Mouse (Mus musculus): ENCODE results near the gene 4931422A03Rik. TPM values are rescaled to one million over a fixed set of nuclear protein-coding genes. Genes with fewer than 3 reads are reported as not detected.

4931422A03Rik gene
- polyA plus RNA-seq, 1 experiment = not detected

DNA sequence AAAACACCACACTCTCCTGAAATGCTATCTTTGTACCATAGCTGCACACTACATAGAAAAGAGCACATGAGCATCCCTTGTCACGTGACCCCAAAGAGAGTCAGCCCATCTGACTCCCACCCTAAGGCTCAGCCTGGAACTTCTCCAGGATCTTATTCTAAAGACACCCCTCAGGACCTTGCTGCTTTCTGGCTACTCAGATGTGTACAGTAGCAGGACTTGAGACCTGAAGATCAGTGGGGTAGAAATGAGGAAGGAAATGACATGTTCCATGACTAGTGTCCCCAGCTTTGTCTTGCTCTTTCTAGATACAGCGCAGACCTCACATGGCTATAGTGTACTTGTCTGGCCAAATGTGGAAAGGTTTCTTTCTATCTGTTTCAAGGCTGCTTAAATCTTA, 83.3 kb downstream of the 4931422A03Rik start:
- H3K4me3 ChIP-seq (ENCODE audit: control insufficient read depth, insufficient read depth, low read length) = no peak overlapping the region
- WGBS = 10% methylated on average over 2 of the region's 2 CpGs
- no peak for DNase-seq
- H3K27ac ChIP-seq (ENCODE audit: control insufficient read depth, insufficient read depth, low read length) = no peak overlapping the region
- peaks cover 6% of the 10 kb centered on the region; the same call in 1 of the 2 replicates for H3K27me3 ChIP-seq (ENCODE audit: control insufficient read depth, insufficient read depth, low read length)
- no peak for TF ChIP-seq CTCF (IDR thresholded peaks at IDR 0.05; ENCODE audit: borderline replicate concordance, control insufficient read depth, extremely low read depth, insufficient read depth, low read length, poor library complexity)
- TF ChIP-seq POLR2A (IDR thresholded peaks at IDR 0.05; ENCODE audit: control insufficient read depth, extremely low read depth, insufficient read depth, low read length, poor library complexity) = no peak
- no peaks in the 10 kb centered on the region for H3K36me3 ChIP-seq (ENCODE audit: control insufficient read depth, insufficient read depth, low read length)
- H3K4me1 ChIP-seq (replicated peaks; ENCODE audit: control insufficient read depth, insufficient read depth, low read length) = peaks cover 8% of the 10 kb centered on the region

DNA sequence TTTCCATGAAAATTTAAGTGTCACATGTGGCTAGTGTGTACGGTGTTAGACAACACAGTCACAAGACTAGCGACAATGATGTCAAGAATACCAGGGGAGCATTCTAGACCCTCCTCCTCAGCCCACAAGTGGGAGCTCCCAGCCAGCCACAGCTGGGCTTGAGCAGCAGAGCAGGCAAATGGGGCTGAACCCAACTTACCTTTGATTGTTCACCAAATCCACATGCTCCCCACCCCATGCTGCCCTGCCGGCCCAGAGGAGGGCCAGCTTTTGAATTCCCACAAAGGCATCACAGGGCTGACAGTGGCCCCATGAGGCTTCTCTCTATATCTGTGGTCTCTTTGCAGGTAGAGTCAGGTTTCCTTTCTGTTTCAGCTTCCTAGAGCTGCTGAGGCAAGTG, 87.1 kb downstream of the 4931422A03Rik start:
- DNase-seq = no peak
- Histone ChIP-seq H3K36me3 (ENCODE audit: control insufficient read depth, insufficient read depth, low read length) (no peaks in the 10 kb centered on the region), H3K4me1 (replicated peaks; ENCODE audit: control insufficient read depth, insufficient read depth, low read length) (peaks cover 8% of the 10 kb centered on the region), H3K4me3 (ENCODE audit: control insufficient read depth, insufficient read depth, low read length) (no peak overlapping the region), H3K27ac (ENCODE audit: control insufficient read depth, insufficient read depth, low read length) (no peak overlapping the region), H3K27me3 (ENCODE audit: control insufficient read depth, insufficient read depth, low read length) (peaks cover 3% of the 10 kb centered on the region; the same call in 1 of the 2 replicates)
- WGBS = 7% methylated on average over 3 of the region's 3 CpGs
- TF ChIP-seq CTCF (IDR thresholded peaks at IDR 0.05; ENCODE audit: borderline replicate concordance, control insufficient read depth, extremely low read depth, insufficient read depth, low read length, poor library complexity) (no peak), POLR2A (IDR thresholded peaks at IDR 0.05; ENCODE audit: control insufficient read depth, extremely low read depth, insufficient read depth, low read length, poor library complexity) (no peak)

DNA sequence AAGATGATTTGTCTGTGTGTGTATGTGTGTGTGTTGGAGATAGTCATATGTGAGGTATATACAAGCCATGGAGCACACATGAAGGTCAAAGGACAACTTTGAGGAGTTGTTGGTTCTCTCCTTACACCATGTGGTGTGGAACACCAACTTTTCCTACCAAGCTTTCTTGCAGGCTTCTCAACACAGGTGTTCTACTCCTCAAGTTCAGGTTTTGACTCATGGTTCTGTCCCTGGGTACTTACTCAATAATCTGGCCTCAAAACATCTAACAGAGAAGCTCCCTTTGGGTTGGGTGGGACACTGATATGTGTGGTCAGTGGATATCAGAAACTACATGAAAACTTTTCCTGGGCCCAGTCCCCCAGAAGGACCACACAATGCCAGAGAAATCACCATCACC, 89.2 kb downstream of the 4931422A03Rik start:
- no peak for DNase-seq
- Histone ChIP-seq H3K27me3 (ENCODE audit: control insufficient read depth, insufficient read depth, low read length) (no peaks in the 10 kb centered on the region), H3K27ac (ENCODE audit: control insufficient read depth, insufficient read depth, low read length) (no peak overlapping the region), H3K4me3 (ENCODE audit: control insufficient read depth, insufficient read depth, low read length) (no peak overlapping the region), H3K36me3 (ENCODE audit: control insufficient read depth, insufficient read depth, low read length) (no peaks in the 10 kb centered on the region), H3K4me1 (replicated peaks; ENCODE audit: control insufficient read depth, insufficient read depth, low read length) (peaks cover 3% of the 10 kb centered on the region; the same call in 1 of the 2 replicates)
- TF ChIP-seq CTCF (IDR thresholded peaks at IDR 0.05; ENCODE audit: borderline replicate concordance, control insufficient read depth, extremely low read depth, insufficient read depth, low read length, poor library complexity) (no peak), POLR2A (IDR thresholded peaks at IDR 0.05; ENCODE audit: control insufficient read depth, extremely low read depth, insufficient read depth, low read length, poor library complexity) (no peak)

DNA sequence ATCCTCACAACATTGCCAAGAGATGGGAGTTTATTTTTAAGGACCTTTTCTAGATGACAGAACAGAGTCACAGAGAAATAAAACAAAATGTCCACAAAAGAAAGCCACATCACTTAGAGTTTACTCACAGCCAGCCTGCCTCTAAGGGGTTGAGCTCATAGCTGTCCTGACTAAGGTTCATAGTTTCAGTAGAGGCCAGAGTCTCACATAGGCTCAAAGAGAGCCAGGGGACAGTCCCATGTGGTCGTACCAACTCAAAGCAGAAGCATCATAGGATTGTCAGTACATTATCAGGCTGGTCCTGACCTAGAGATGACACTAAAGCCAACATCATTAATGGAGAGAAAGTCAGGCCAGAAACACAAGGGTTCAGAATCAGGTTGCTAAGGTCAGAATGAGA, 89.6 kb downstream of the 4931422A03Rik start:
- DNase-seq = no peak
- WGBS = 85% methylated on average over 1 of the region's 1 CpGs
- no peak for TF ChIP-seq POLR2A (IDR thresholded peaks at IDR 0.05; ENCODE audit: control insufficient read depth, extremely low read depth, insufficient read depth, low read length, poor library complexity)
- no peak for TF ChIP-seq CTCF (IDR thresholded peaks at IDR 0.05; ENCODE audit: borderline replicate concordance, control insufficient read depth, extremely low read depth, insufficient read depth, low read length, poor library complexity)
- H3K36me3 ChIP-seq (ENCODE audit: control insufficient read depth, insufficient read depth, low read length) = no peaks in the 10 kb centered on the region
- peaks cover 3% of the 10 kb centered on the region; the same call in 1 of the 2 replicates for H3K4me1 ChIP-seq (replicated peaks; ENCODE audit: control insufficient read depth, insufficient read depth, low read length)
- no peak overlapping the region for H3K4me3 ChIP-seq (ENCODE audit: control insufficient read depth, insufficient read depth, low read length)
- H3K27me3 ChIP-seq (ENCODE audit: control insufficient read depth, insufficient read depth, low read length) = no peaks in the 10 kb centered on the region
- no peak overlapping the region for H3K27ac ChIP-seq (ENCODE audit: control insufficient read depth, insufficient read depth, low read length)

DNA sequence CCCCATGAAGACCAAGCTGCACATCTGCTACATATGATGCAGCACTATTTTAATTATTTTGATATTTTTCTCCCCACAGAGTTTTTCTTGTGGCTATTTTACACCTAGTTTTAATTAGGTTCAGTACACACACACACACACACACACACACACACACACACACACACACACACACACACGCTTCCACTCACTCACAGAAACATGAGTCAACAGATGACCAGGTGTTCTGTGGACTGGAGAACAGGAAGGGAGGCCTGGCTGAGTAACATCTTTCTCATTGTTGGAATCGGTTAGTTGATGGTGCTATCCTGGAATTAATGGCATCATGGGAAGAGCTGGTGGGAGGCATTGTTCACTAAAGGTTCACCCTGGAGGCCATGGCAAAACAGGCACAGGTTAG, 90.5 kb downstream of the 4931422A03Rik start:
- Histone ChIP-seq H3K4me3 (ENCODE audit: control insufficient read depth, insufficient read depth, low read length) (no peak overlapping the region), H3K27ac (ENCODE audit: control insufficient read depth, insufficient read depth, low read length) (no peak overlapping the region), H3K36me3 (ENCODE audit: control insufficient read depth, insufficient read depth, low read length) (no peaks in the 10 kb centered on the region), H3K27me3 (ENCODE audit: control insufficient read depth, insufficient read depth, low read length) (no peaks in the 10 kb centered on the region), H3K4me1 (replicated peaks; ENCODE audit: control insufficient read depth, insufficient read depth, low read length) (peaks cover 3% of the 10 kb centered on the region; the same call in 1 of the 2 replicates)
- WGBS = 87% methylated on average over 2 of the region's 2 CpGs
- DNase-seq = no peak
- TF ChIP-seq POLR2A (IDR thresholded peaks at IDR 0.05; ENCODE audit: control insufficient read depth, extremely low read depth, insufficient read depth, low read length, poor library complexity) = no peak
- TF ChIP-seq CTCF (IDR thresholded peaks at IDR 0.05; ENCODE audit: borderline replicate concordance, control insufficient read depth, extremely low read depth, insufficient read depth, low read length, poor library complexity) = no peak

DNA sequence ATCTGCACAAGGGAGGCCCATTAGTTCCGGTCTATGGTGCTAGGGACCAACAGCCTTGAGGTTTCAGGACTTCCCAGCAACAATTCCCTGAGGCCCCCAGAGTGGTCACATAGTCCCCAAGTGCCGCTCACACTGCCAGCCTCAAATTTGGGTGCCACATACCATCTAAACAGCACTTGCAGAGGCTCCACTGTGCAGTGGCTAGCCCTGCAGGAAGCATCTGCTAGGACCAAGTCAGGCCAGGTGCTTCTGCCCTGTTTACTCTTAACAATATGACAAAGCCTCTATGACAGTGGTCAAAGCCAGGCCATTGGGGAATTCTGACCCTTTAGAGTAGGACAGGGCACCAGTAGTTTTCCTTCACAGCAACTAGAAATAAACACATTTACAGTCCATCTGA, 91.5 kb downstream of the 4931422A03Rik start:
- H3K27me3 ChIP-seq (ENCODE audit: control insufficient read depth, insufficient read depth, low read length) = no peaks in the 10 kb centered on the region
- peaks cover 3% of the 10 kb centered on the region; the same call in 1 of the 2 replicates for H3K4me1 ChIP-seq (replicated peaks; ENCODE audit: control insufficient read depth, insufficient read depth, low read length)
- no peak for DNase-seq
- no peak overlapping the region for H3K27ac ChIP-seq (ENCODE audit: control insufficient read depth, insufficient read depth, low read length)
- no peak for TF ChIP-seq CTCF (IDR thresholded peaks at IDR 0.05; ENCODE audit: borderline replicate concordance, control insufficient read depth, extremely low read depth, insufficient read depth, low read length, poor library complexity)
- WGBS = 91% methylated on average over 2 of the region's 2 CpGs
- H3K4me3 ChIP-seq (ENCODE audit: control insufficient read depth, insufficient read depth, low read length) = no peak overlapping the region
- no peaks in the 10 kb centered on the region for H3K36me3 ChIP-seq (ENCODE audit: control insufficient read depth, insufficient read depth, low read length)
